Mouse (Mus musculus): ENCODE measurements around the gene Slc39a11. TPM values are rescaled to one million over a fixed set of nuclear protein-coding genes. Genes with fewer than 3 reads are reported as not detected.

The Slc39a11 gene
- total RNA-seq, 1 experiment from 2014 or later: 26.6 TPM

DNA sequence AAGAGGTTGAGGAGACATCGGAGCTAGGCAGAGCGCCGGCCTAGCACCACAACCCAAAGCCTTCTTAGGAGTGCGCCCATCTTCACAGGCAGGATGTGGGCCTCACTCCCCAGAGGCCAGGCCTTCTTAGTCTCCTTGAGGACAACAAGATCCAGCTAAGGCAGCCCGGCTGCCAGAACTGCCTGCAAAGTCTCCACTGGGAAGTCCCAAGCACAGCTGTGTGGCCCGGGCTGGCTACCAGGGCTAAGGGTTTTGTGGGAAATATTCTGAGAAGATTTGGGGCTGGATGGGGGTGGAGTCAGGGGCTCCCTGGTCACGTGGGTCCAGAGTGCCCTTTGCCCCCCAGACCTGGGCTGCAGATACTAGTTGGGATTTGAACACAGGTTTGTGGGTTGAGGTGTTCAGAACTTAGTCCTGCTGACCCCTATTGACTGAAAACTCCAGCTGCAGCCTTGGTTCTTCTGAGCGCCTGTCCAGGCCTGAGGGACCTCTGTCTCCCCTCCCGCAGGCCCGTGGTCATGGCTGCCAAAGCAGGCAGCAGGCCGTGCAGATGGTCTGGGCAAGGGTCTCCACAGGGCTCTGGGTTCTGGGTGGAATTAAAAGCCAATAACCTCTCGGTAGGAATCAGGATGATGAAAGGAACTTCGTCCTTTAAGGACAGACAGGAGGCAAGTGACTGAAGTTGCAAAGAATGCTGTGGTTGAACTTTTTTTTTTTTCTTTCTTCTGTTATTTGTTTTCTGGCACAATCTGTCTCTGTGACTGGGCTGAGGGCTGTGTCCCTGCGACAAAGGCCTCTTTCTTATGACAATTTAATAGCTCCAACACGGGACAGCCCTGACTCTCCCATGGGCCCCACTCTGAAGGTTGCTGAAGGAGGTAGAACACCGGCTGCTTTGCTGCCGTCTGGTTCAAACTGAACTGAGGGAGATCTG is 357.8 kb downstream of the Slc39a11 start:
- no peak for ATAC-seq (replicated peaks in 1 of 2; ENCODE audit: insufficient read depth in 1 of 2, low FRiP score in 2 of 2, low TSS enrichment in 1 of 2, low read depth in 1 of 2, poor library complexity in 2 of 2, severe bottlenecking in 2 of 2)

DNA sequence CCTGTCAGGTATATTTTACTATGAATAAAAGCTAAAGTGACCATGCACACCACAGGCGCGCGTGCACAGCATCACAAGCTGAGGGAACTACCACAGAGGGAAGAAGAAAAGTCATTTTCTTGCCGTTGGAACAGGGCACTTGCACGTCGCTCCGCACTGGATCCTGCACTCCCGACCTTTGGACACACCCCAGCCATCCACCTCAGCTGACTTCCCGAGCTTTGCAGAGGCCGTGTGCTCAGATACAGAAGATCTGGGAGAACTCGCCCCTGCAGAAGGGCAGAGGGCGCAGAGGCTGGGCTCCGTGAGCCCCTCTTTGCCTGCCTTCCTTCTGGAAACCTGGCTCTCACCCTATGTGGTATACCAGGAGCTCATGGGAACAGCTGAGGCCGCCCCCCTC is 359.0 kb downstream of the Slc39a11 start:
- no peak for ATAC-seq (replicated peaks in 1 of 2; ENCODE audit: insufficient read depth in 1 of 2, low FRiP score in 2 of 2, low TSS enrichment in 1 of 2, low read depth in 1 of 2, poor library complexity in 2 of 2, severe bottlenecking in 2 of 2)

DNA sequence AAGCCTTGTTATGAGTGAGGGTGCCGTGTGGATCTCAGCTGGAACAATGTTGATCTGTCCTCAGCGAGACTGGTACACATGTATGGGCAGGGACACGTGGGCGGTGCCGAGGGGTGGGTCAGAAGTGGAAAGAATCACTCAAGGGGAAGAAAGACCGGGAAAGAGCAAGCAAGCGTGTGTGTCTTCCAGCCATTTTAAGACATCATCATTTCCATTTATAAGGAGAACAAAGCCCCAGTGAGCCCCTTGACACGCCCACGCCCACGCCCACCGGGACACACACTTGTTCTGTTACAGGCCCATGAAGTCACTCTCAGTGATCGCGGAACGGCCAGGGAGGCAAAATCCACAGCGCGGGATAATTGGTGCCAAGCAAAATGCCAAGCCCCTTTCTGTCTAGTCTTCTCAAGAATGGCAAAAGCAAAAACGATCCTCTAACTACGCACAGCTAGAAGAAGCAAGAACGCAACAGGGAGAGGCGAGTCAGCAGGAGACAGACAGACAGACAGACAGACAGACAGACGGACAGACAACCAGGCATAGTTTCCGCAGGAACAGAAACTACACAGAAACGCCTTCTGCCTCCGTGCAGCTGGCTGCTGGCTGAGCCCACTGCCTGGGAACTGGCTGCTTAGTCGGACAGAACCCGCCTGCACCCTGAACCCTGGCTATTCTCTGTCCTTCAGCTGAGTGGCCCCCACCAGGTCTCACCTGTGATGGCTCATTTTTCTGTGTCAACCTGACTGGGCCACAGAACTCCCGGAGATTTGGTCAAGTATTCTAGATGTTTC is 364.7 kb downstream of the Slc39a11 start:
- ATAC-seq (replicated peaks in 1 of 2; ENCODE audit: insufficient read depth in 1 of 2, low FRiP score in 2 of 2, low TSS enrichment in 1 of 2, low read depth in 1 of 2, poor library complexity in 2 of 2, severe bottlenecking in 2 of 2): no peak

DNA sequence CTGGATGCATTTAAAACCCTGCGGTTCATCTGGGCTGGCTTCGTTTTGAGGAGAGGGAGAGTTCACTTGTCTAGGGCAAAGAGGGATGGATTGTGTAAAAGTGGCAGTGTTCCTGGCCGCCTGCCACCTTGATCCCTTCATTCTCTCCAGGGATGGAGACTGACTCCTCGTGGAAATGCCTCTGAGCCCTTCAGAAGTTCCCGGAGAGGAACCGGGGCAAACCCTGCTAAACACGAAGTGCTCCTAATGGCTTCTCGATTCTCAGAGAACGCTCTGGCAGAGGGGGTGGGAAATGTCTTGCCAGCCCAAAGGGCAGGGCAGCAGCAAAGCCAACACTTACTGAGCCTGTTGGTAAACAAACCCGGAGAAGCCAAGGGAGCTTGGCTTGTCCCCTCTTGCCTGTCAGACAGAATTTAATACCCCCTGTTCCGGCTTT is 366.5 kb downstream of the Slc39a11 start:
- no peak for ATAC-seq (replicated peaks in 1 of 2; ENCODE audit: insufficient read depth in 1 of 2, low FRiP score in 2 of 2, low TSS enrichment in 1 of 2, low read depth in 1 of 2, poor library complexity in 2 of 2, severe bottlenecking in 2 of 2)

DNA sequence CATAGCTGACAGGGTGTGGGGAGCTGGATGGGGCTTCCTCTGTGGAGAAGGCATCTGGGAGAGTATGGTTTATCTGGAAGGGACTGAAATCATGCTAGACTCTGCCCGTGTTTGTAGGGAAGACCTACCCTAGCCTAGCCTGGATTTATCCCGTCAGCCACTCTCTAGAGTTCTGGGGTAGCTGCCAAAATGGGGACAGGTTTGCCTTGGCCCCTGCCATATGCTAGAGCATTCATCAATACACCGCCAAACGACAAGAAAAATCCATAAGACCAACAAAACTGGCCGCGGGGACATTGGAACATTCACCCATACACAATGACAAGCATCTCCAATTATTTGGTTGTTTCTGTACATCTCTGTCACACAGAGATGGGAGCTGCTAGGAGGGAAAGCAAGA is 371.6 kb downstream of the Slc39a11 start:
- ATAC-seq (replicated peaks in 1 of 2; ENCODE audit: insufficient read depth in 1 of 2, low FRiP score in 2 of 2, low TSS enrichment in 1 of 2, low read depth in 1 of 2, poor library complexity in 2 of 2, severe bottlenecking in 2 of 2): no peak

DNA sequence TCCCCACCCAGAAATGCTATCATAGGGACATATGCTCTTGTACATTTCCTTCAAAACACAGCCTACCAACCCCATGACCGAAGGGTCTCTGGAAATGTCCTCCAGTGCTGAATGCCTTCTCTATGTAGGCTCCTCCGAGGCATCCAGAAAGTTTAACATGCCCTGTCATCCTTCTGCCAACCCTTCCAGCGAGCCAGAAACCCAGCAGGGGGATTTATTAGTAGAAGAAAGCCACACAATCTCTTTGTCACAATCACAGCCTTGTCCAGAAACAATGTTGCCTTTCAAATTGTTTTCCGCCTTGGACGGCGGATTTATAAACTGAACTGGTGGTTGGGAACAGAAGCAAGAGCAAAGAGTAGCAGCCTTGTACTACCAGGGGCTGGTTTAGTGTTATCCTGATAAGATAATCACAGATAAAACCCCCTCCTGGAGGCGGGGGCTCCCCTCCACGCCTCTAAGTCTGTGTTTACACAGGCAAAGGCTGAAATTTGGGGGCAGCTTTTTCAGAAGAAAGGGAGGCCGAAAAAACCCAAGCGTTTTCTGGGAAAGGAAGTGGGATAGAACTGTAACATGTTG is 372.8 kb downstream of the Slc39a11 start:
- no peak for ATAC-seq (replicated peaks in 1 of 2; ENCODE audit: insufficient read depth in 1 of 2, low FRiP score in 2 of 2, low TSS enrichment in 1 of 2, low read depth in 1 of 2, poor library complexity in 2 of 2, severe bottlenecking in 2 of 2)

DNA sequence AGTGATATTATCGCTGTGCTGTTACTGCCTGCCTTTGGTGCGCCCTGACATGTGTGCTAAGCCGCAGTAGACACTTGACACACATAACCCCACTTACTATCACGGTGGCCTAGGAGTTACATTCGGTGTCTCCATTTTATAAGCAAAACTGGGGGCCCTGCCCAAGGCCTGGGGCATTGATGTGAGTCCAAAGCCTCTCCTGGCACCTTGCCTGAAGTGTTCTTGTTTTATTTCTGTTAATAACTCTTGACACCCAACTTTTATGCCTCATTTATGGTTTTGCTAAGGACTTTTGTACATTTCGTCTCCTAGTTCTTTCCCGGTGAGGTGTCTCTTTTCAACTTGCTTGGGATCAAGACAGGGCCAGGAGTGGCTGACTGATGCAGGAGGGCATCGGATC is 373.4 kb downstream of the Slc39a11 start:
- ATAC-seq (replicated peaks in 1 of 2; ENCODE audit: insufficient read depth in 1 of 2, low FRiP score in 2 of 2, low TSS enrichment in 1 of 2, low read depth in 1 of 2, poor library complexity in 2 of 2, severe bottlenecking in 2 of 2): no peak

DNA sequence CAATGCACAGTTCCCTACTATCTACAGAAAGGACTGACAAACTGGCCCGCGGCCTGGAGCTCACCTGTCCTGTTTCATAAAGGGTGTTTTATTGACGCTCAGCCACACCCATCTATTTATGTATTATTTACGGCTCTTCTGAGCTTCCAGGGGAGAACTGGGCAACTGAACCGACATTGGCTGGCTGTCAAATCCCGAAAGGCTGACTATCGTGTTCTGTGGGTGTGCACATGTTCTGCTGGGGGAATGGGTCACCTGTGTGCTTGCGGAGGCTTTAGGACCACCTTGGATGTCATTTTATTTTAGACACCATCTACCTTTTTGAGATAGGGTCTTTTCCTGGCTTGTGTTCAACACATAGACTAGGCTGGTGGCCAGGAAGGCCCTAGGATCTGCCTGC is 375.8 kb downstream of the Slc39a11 start:
- no peak for ATAC-seq (replicated peaks in 1 of 2; ENCODE audit: insufficient read depth in 1 of 2, low FRiP score in 2 of 2, low TSS enrichment in 1 of 2, low read depth in 1 of 2, poor library complexity in 2 of 2, severe bottlenecking in 2 of 2)

DNA sequence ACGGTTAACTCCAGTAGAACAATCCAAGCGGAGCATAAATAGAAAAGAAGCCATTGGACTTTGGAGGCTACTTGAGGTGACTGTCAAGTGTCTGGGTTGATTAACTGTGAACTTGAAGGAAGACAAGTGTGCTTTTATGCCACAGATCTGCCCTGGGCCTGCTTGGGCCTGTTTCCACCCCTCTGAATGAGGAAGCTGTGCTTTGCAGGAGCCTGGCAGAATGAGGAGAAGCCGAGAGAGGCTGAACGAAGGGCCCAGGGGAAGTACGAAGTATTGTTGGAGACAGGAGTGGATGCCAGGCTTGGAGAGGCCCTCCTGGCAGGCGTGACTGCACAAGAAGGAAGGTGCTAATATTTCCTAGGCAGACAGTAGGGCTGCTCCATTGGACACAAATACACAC is 378.0 kb downstream of the Slc39a11 start:
- ATAC-seq (replicated peaks in 1 of 2; ENCODE audit: insufficient read depth in 1 of 2, low FRiP score in 2 of 2, low TSS enrichment in 1 of 2, low read depth in 1 of 2, poor library complexity in 2 of 2, severe bottlenecking in 2 of 2): no peak

DNA sequence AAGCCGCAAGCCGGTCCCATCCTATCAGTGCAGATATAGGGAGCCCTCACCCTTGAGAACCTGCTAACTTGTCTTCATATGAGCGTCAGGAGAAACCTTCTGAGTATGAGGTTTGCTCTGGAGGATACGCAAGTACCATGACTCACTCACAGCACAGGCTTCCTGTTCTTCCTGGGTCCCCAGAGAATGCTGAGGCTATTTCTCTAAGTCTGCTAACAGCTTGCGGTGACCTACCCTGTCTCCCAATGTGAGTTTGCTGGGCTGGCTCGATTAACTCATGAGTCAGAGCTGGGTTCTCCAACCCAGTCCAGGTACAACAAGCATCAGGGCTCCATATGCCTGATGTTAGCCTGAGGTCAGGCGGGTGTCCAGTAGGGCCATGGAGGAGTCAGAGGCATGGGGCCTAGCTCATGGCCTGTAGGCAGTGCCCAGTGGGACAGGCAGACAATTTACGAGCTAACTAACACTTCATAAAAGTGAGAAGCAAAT is 381.0 kb downstream of the Slc39a11 start:
- ATAC-seq (replicated peaks in 1 of 2; ENCODE audit: insufficient read depth in 1 of 2, low FRiP score in 2 of 2, low TSS enrichment in 1 of 2, low read depth in 1 of 2, poor library complexity in 2 of 2, severe bottlenecking in 2 of 2): no peak

DNA sequence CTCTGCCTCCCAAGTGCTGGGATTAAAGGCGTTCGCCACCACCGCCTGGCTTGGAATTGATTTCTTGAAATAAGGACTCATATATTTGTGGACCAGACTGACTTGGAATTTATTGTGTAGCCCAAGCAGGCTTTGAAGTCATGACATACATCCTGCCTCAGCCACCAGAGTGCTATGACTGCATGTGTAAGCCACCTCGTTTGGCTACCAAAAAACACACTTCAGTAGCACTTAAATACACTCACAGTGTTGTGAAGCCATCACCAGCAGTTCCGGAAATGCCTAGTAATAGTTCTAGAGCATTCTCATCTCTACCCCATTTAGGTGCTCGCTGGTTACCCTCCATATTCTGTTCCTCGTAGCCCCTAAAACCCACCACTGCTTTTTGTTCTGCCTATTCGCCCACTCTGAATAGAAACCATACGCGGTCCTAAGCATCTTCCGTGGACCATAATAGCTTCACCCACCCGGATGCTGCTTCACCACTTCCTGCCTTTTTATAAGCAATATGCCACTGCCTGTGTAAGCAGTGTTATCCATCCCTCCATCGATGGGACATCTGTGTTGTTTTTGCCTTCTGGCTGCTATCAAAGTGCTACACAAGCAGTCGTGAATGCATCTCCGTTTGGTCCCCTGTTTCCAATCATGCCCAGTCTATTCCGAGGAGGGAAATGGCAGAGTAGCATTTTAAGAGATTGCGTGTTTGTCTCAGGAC is 382.2 kb downstream of the Slc39a11 start:
- ATAC-seq (replicated peaks in 1 of 2; ENCODE audit: insufficient read depth in 1 of 2, low FRiP score in 2 of 2, low TSS enrichment in 1 of 2, low read depth in 1 of 2, poor library complexity in 2 of 2, severe bottlenecking in 2 of 2): no peak

DNA sequence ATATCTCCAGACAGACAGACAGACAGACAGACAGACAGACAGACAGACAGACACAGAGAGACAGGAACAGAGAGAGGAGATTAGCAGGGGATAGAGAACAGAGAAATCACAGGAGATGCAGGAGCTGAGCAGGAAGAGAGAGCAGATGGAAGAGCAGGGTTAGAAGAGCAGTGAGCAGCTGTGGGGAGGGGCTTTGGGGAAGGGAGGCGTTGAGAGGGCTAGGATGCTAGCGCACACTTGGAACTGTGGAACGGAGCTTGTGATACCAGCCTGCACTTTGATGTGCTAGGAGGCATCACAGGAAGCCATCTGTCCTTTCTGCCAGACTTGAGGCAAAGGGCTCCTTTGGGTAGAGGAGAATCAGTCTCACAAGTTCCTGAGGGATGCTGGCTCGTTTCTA is 383.2 kb downstream of the Slc39a11 start:
- no peak for ATAC-seq (replicated peaks in 1 of 2; ENCODE audit: insufficient read depth in 1 of 2, low FRiP score in 2 of 2, low TSS enrichment in 1 of 2, low read depth in 1 of 2, poor library complexity in 2 of 2, severe bottlenecking in 2 of 2)

DNA sequence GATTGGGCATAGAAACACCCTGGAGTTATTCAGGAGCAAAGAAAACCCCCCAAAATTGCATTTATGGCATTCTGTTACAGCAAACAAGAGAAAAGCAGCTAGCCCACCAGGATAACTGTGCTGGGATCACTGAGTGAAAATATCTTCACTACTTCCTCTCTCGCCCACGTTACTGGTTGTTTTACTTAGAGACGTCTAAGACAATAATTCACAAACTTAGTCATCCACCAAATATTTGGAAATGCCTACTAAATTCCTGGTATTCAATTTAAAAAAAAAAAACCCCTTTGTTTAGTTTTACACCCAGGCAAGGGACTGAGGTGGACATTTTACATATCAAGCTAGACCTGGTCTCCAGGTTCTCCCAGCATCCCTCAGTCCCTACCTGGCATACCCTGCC is 384.3 kb downstream of the Slc39a11 start:
- no peak for ATAC-seq (replicated peaks in 1 of 2; ENCODE audit: insufficient read depth in 1 of 2, low FRiP score in 2 of 2, low TSS enrichment in 1 of 2, low read depth in 1 of 2, poor library complexity in 2 of 2, severe bottlenecking in 2 of 2)

DNA sequence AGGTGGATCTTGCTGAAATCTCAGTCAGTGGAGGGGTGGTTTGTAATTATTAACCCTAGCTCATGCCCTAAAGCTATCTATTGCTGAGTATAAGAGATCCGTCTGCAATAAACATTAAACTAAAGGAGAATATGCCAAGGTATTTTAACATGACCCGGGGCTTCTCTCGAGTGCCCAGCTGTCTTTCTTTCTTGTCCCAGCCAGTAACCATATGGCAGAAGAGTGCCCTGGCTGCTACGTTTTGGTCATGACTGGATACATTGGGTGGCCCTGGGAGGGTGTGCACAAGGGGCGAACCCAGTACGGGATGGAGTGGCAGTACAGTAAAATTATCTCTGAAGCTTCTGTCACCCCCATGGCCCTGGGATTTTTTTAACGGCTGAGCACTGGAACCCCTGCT is 385.9 kb downstream of the Slc39a11 start:
- no peak for ATAC-seq (replicated peaks in 1 of 2; ENCODE audit: insufficient read depth in 1 of 2, low FRiP score in 2 of 2, low TSS enrichment in 1 of 2, low read depth in 1 of 2, poor library complexity in 2 of 2, severe bottlenecking in 2 of 2)

DNA sequence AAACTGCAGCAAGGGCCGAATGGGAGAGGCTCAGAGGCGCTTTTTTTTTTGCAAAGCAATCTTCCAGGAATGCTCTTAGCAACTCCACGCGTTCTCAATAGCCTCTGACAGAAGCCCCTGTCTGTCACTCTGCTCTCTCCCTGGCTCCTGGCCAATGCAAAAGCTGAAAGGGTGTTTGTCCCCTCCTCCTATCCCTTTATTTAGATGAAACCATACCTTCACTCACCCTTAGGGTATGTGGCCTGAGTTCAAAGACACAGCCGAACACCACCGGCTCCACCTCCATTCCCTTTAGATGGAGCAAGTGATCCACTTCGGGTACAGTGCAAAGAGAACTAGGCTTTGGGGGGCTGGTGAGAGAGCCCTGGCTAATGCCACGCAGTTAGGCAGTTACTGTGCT is 387.8 kb downstream of the Slc39a11 start:
- ATAC-seq (replicated peaks in 1 of 2; ENCODE audit: insufficient read depth in 1 of 2, low FRiP score in 2 of 2, low TSS enrichment in 1 of 2, low read depth in 1 of 2, poor library complexity in 2 of 2, severe bottlenecking in 2 of 2): no peak

DNA sequence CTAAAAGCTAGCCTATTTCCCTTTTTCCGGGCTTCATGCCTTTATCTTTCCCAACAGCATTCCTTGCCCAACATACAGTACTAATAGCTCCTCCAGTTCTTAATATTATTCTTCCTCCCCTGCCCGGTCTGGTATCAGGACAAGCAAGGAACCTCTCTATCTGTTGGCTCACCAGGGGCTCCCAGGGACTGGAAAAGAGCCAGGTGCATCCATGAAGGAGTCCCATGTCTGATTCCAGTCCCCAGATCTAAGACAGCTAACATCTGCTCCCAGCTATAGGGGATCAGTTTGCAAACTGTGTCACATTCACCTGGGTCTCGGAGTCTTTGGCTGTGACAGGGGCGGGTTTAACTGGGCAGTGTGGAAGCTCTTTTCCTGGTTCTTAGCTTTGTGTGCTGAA is 388.5 kb downstream of the Slc39a11 start:
- ATAC-seq (replicated peaks in 1 of 2; ENCODE audit: insufficient read depth in 1 of 2, low FRiP score in 2 of 2, low TSS enrichment in 1 of 2, low read depth in 1 of 2, poor library complexity in 2 of 2, severe bottlenecking in 2 of 2): no peak

DNA sequence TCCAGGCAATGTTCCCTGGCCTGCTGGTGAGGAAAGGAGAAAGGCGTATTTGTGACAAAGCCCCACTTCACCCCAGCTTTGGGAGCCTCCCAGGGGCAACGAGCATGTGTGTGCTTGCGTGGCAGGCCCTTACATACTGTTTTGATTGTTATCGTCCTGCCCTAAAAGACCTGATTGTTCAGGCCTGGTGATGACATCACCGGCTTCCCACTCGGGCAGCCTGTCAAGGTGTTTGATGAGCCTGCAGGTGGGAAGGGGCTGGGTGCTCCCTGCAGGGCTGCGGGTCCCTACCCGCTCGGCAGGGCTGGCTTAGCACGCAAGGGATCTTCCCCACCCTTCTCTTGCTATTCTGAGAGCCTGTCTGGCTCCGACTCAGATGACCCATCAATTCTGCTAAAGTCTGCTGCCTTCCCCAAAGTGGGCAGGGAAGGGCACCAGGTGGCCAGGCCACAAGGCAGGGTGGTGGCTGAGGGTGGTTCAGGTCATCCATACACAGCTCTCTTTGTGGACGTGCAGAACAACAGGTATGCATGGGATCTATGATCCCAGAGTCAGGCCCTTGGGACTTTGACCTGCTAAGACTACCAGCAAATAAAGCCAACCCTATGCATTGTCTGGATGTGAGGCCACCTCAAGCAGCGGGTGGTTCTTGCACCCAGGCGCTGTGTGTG is 390.0 kb downstream of the Slc39a11 start:
- no peak for ATAC-seq (replicated peaks in 1 of 2; ENCODE audit: insufficient read depth in 1 of 2, low FRiP score in 2 of 2, low TSS enrichment in 1 of 2, low read depth in 1 of 2, poor library complexity in 2 of 2, severe bottlenecking in 2 of 2)

Measured in hematopoietic stem cell, adult 5-6 weeks (primary cell).